Mouse (Mus musculus): Measurements from ENCODE around the gene Rasef. TPM values are rescaled to one million over a fixed set of nuclear protein-coding genes. Genes with fewer than 3 reads are reported as not detected.
"Not testable (repeated sequence)": the region's sequence is repeated elsewhere in the genome, so short reads cannot be mapped to it uniquely, and the experiment has no call there.

Rasef gene
- polyA plus RNA-seq, 1 experiment from 2014 or later, result 0.51 TPM

- no peaks in the 10 kb centered on the region for H3K27me3 ChIP-seq (replicated peaks)
- H3K9me3 ChIP-seq (replicated peaks), result no peaks in the 10 kb centered on the region
- H3K4me2 ChIP-seq, result no peak overlapping the region
- no peaks in the 10 kb centered on the region for H3K4me1 ChIP-seq
- no peak overlapping the region for H3K4me3 ChIP-seq (replicated peaks)
- WGBS, result 83% methylated on average over 3 of the region's 3 CpGs
- H3K36me3 ChIP-seq, result no peaks in the 10 kb centered on the region
- ATAC-seq (ENCODE audit: low FRiP score), result no peak
- no peak overlapping the region for H3K27ac ChIP-seq (replicated peaks)
- no peak overlapping the region for H3K9ac ChIP-seq (replicated peaks)
Observed at GRCm38 (mm10) chr4:73768156-73768555, 22.6 kb downstream of the Rasef start.

GRCm38 (mm10) chr4:73748219-73748618 is 42.6 kb downstream of the Rasef start:
- Histone ChIP-seq H3K4me2 (no peak overlapping the region), H3K4me1 (no peaks in the 10 kb centered on the region), H3K27me3 (replicated peaks) (no peaks in the 10 kb centered on the region), H3K9me3 (replicated peaks) (no peaks in the 10 kb centered on the region), H3K4me3 (replicated peaks) (no peak overlapping the region), H3K27ac (replicated peaks) (no peak overlapping the region), H3K9ac (replicated peaks) (no peak overlapping the region), H3K36me3 (no peaks in the 10 kb centered on the region)
- 93% methylated on average over 5 of the region's 5 CpGs for WGBS
- no peak for ATAC-seq (ENCODE audit: low FRiP score)

- Histone ChIP-seq H3K36me3 (no peaks in the 10 kb centered on the region), H3K4me2 (no peak overlapping the region), H3K4me3 (replicated peaks) (no peak overlapping the region), H3K4me1 (no peaks in the 10 kb centered on the region), H3K27ac (replicated peaks) (no peak overlapping the region), H3K27me3 (replicated peaks) (no peaks in the 10 kb centered on the region), H3K9me3 (replicated peaks) (no peaks in the 10 kb centered on the region), H3K9ac (replicated peaks) (no peak overlapping the region)
- 86% methylated on average over 3 of the region's 3 CpGs for WGBS
- no peak for ATAC-seq (ENCODE audit: low FRiP score)
Observed at GRCm38 (mm10) chr4:73739439-73739838, 51.4 kb downstream of the Rasef start.

GRCm38 (mm10) chr4:73719819-73720218 is 71.0 kb downstream of the Rasef start:
- ATAC-seq (ENCODE audit: low FRiP score), result no peak
- H3K9me3 ChIP-seq (replicated peaks), result no peaks in the 10 kb centered on the region
- H3K4me1 ChIP-seq, result no peaks in the 10 kb centered on the region
- H3K9ac ChIP-seq (replicated peaks), result no peak overlapping the region
- no peak overlapping the region for H3K27ac ChIP-seq (replicated peaks)
- no peak overlapping the region for H3K4me3 ChIP-seq (replicated peaks)
- H3K4me2 ChIP-seq, result no peak overlapping the region
- H3K36me3 ChIP-seq, result no peaks in the 10 kb centered on the region
- H3K27me3 ChIP-seq (replicated peaks), result no peaks in the 10 kb centered on the region

GRCm38 (mm10) chr4:73718761-73719160 is 72.0 kb downstream of the Rasef start:
- no peaks in the 10 kb centered on the region for H3K9me3 ChIP-seq (replicated peaks)
- no peaks in the 10 kb centered on the region for H3K36me3 ChIP-seq
- no peaks in the 10 kb centered on the region for H3K4me1 ChIP-seq
- no peaks in the 10 kb centered on the region for H3K27me3 ChIP-seq (replicated peaks)
- no peak for ATAC-seq (ENCODE audit: low FRiP score)
- WGBS, result 94% methylated on average over 1 of the region's 1 CpGs
- no peak overlapping the region for H3K4me3 ChIP-seq (replicated peaks)
- no peak overlapping the region for H3K9ac ChIP-seq (replicated peaks)
- H3K4me2 ChIP-seq, result no peak overlapping the region
- no peak overlapping the region for H3K27ac ChIP-seq (replicated peaks)

- not testable (repeated sequence) for H3K9me3 ChIP-seq (replicated peaks); H3K36me3 ChIP-seq; H3K27ac ChIP-seq (replicated peaks); H3K4me3 ChIP-seq (replicated peaks); H3K4me2 ChIP-seq; ATAC-seq (ENCODE audit: low FRiP score); H3K9ac ChIP-seq (replicated peaks); H3K27me3 ChIP-seq (replicated peaks); H3K4me1 ChIP-seq
- 100% methylated on average over 1 of the region's 4 CpGs for WGBS
Observed at GRCm38 (mm10) chr4:73683216-73683615, 107.6 kb downstream of the Rasef start, which contains the start of gene Gm428. Gene Gm428 (plus strand): TSS chr4:73683516.

GRCm38 (mm10) chr4:73668054-73668453 is 122.7 kb downstream of the Rasef start, which contains the start of gene Gm11239:
Gene Gm11239 (plus strand): TSS chr4:73668354.
- not testable (repeated sequence) for H3K4me3 ChIP-seq (replicated peaks); H3K27ac ChIP-seq (replicated peaks); H3K4me1 ChIP-seq; H3K27me3 ChIP-seq (replicated peaks); ATAC-seq (ENCODE audit: low FRiP score); H3K9me3 ChIP-seq (replicated peaks); H3K9ac ChIP-seq (replicated peaks); H3K36me3 ChIP-seq; H3K4me2 ChIP-seq
- WGBS, result no CpG with 5 or more reads among the region's 4 CpGs

Other genes with a start within 250 kb of the Rasef start
- gene Gm11238, start 183.1 kb downstream of the Rasef start, polyA plus RNA-seq (2015; fragmentation: Nextera tagmentation; extraction: Ambion mirVana), result not detected in 2 replicates
- gene Gm11237, start 168.0 kb downstream of the Rasef start, polyA plus RNA-seq (2015; fragmentation: Nextera tagmentation; extraction: Ambion mirVana), result not detected in 2 replicates
- gene Gm11236, start 152.9 kb downstream of the Rasef start, polyA plus RNA-seq (2015; fragmentation: Nextera tagmentation; extraction: Ambion mirVana), result not detected in 2 replicates
- not detected in 2 replicates for gene Gm11239, start 122.6 kb downstream of the Rasef start, polyA plus RNA-seq (2015; fragmentation: Nextera tagmentation; extraction: Ambion mirVana)
- gene Gm428, start 107.5 kb downstream of the Rasef start, polyA plus RNA-seq (2015; fragmentation: Nextera tagmentation; extraction: Ambion mirVana), result not detected in 2 replicates
- not detected in 2 replicates for gene Gm11758, start 85.3 kb upstream of the Rasef start, polyA plus RNA-seq (2015; fragmentation: Nextera tagmentation; extraction: Ambion mirVana)
- gene Gm11757, start 100.1 kb upstream of the Rasef start, polyA plus RNA-seq (2015; fragmentation: Nextera tagmentation; extraction: Ambion mirVana), result not detected in 2 replicates
- gene Gm13871, start 115.0 kb upstream of the Rasef start, polyA plus RNA-seq (2015; fragmentation: Nextera tagmentation; extraction: Ambion mirVana), result not detected in 2 replicates
- not detected in 2 replicates for gene Gm11756, start 129.8 kb upstream of the Rasef start, polyA plus RNA-seq (2015; fragmentation: Nextera tagmentation; extraction: Ambion mirVana)
- 0.57 and 0.63 TPM in 2 replicates for gene 2310002L09Rik, start 159.9 kb upstream of the Rasef start, polyA plus RNA-seq (2015; fragmentation: Nextera tagmentation; extraction: Ambion mirVana)
- 34.9 and 43.4 TPM in 2 replicates for gene Frmd3, start 222.4 kb upstream of the Rasef start, polyA plus RNA-seq (2015; fragmentation: Nextera tagmentation; extraction: Ambion mirVana)

Measured in neural tube, embryonic 15.5 days (tissue).